Mouse (Mus musculus): ENCODE results near the gene Ndc80. TPM values are rescaled to one million over a fixed set of nuclear protein-coding genes. Genes with fewer than 3 reads are reported as not detected.
"Not testable (repeated sequence)": the region's sequence is repeated elsewhere in the genome, so short reads cannot be mapped to it uniquely, and the experiment has no call there.

Ndc80 gene
- 1 to 10 TPM; 1.7 to 2.0 TPM for total RNA-seq (2021)

- DNase-seq (ENCODE audit: extremely low spot score in 1 of 2, low spot score in 2 of 2), result peak; percentile 90 to 95
- intact Hi-C loops (cut with DNase I), result no loop called here
Observed at GRCm38 (mm10) chr17:71526711-71527564, at the start of gene Ndc80. Gene Ndc80, minus strand, starts transcription at chr17:71526857.

GRCm38 (mm10) chr17:71561631-71562030 is 35.0 kb upstream of the Ndc80 start:
- intact Hi-C loops (cut with DNase I), result no loop called here
- DNase-seq (ENCODE audit: extremely low spot score in 1 of 2, low spot score in 2 of 2), result peak; percentile 16 to 22

- DNase-seq (ENCODE audit: extremely low spot score in 1 of 2, low spot score in 2 of 2), result no peak
- intact Hi-C loops (cut with DNase I), result loop anchor here (5.0 kb wide), 1 partner anchor 1229 kb away; no protein-coding TSS in a partner anchor
Observed at GRCm38 (mm10) chr17:71552901-71553300, 26.2 kb upstream of the Ndc80 start.

- intact Hi-C loops (cut with DNase I), result loop anchor here (5.0 kb wide), 1 partner anchor 1230 kb away; no protein-coding TSS in a partner anchor
- peak; percentile 63 to 87 for DNase-seq (ENCODE audit: extremely low spot score in 1 of 2, low spot score in 2 of 2)
Observed at GRCm38 (mm10) chr17:71551757-71552451, 25.2 kb upstream of the Ndc80 start, which contains the start of gene Spdya. Gene Spdya, plus strand, starts transcription at chr17:71552061.

GRCm38 (mm10) chr17:71551350-71551749 is 24.7 kb upstream of the Ndc80 start:
- intact Hi-C loops (cut with DNase I), result loop anchor here (5.0 kb wide), 1 partner anchor 1231 kb away; no protein-coding TSS in a partner anchor
- no peak for DNase-seq (ENCODE audit: extremely low spot score in 1 of 2, low spot score in 2 of 2)

- intact Hi-C loops (cut with DNase I), result no loop called here
- DNase-seq (ENCODE audit: extremely low spot score in 1 of 2, low spot score in 2 of 2), result no peak
Observed at GRCm38 (mm10) chr17:71548586-71548985, 21.9 kb upstream of the Ndc80 start.

- DNase-seq (ENCODE audit: extremely low spot score in 1 of 2, low spot score in 2 of 2), result no peak
- intact Hi-C loops (cut with DNase I), result no loop called here
Observed at GRCm38 (mm10) chr17:71537164-71537563, 10.5 kb upstream of the Ndc80 start.

- DNase-seq (ENCODE audit: extremely low spot score in 1 of 2, low spot score in 2 of 2); intact Hi-C loops (cut with DNase I): not testable (repeated sequence)
Observed at GRCm38 (mm10) chr17:71535595-71535994, 8.9 kb upstream of the Ndc80 start.

- intact Hi-C loops (cut with DNase I), result no loop called here
- DNase-seq (ENCODE audit: extremely low spot score in 1 of 2, low spot score in 2 of 2), result no peak
Observed at GRCm38 (mm10) chr17:71528042-71528441, 1.4 kb upstream of the Ndc80 start.

GRCm38 (mm10) chr17:71526302-71526708 is 352 bp downstream of the Ndc80 start:
- intact Hi-C loops (cut with DNase I), result no loop called here
- no peak for DNase-seq (ENCODE audit: extremely low spot score in 1 of 2, low spot score in 2 of 2)

- intact Hi-C loops (cut with DNase I), result no loop called here
- no peak for DNase-seq (ENCODE audit: extremely low spot score in 1 of 2, low spot score in 2 of 2)
Observed at GRCm38 (mm10) chr17:71510297-71510696, 16.4 kb downstream of the Ndc80 start.

- intact Hi-C loops (cut with DNase I), result no loop called here
- DNase-seq (ENCODE audit: extremely low spot score in 1 of 2, low spot score in 2 of 2), result no peak
Observed at GRCm38 (mm10) chr17:71506832-71507231, 19.8 kb downstream of the Ndc80 start.

- no peak for DNase-seq (ENCODE audit: extremely low spot score in 1 of 2, low spot score in 2 of 2)
- intact Hi-C loops (cut with DNase I), result no loop called here
Observed at GRCm38 (mm10) chr17:71495784-71496183, 30.9 kb downstream of the Ndc80 start.

- no peak for DNase-seq (ENCODE audit: extremely low spot score in 1 of 2, low spot score in 2 of 2)
- intact Hi-C loops (cut with DNase I), result no loop called here
Observed at GRCm38 (mm10) chr17:71491332-71491686, 35.3 kb downstream of the Ndc80 start.

- no peak for DNase-seq (ENCODE audit: extremely low spot score in 1 of 2, low spot score in 2 of 2)
- intact Hi-C loops (cut with DNase I), result no loop called here
Observed at GRCm38 (mm10) chr17:71490666-71491331, 35.9 kb downstream of the Ndc80 start.

- no peak for DNase-seq (ENCODE audit: extremely low spot score in 1 of 2, low spot score in 2 of 2)
- intact Hi-C loops (cut with DNase I), result no loop called here
Observed at GRCm38 (mm10) chr17:71489703-71490461, 36.8 kb downstream of the Ndc80 start.

- DNase-seq (ENCODE audit: extremely low spot score in 1 of 2, low spot score in 2 of 2), result peak in 1 of 2 experiments; percentile 31
- intact Hi-C loops (cut with DNase I), result no loop called here
Observed at GRCm38 (mm10) chr17:71486231-71486851, 40.3 kb downstream of the Ndc80 start.

GRCm38 (mm10) chr17:71485791-71486230 is 40.8 kb downstream of the Ndc80 start:
- intact Hi-C loops (cut with DNase I), result no loop called here

More at GRCm38 (mm10) chr17:71485791-71486230, 40.8 kb downstream of the Ndc80 start:
- DNase-seq (ENCODE audit: extremely low spot score in 1 of 2, low spot score in 2 of 2), result peak in 1 of 2 experiments; percentile 30
